Mouse (Mus musculus): ENCODE measurements around the gene Cnksr1.

GRCm38 (mm10) chr4:134243516-134244250 is 5.5 kb upstream of the Cnksr1 start, which contains the start of gene E130218I03Rik:
- TF ChIP-seq CTCF (IDR thresholded peaks at IDR 0.05; ENCODE audit: insufficient read depth, low read length) (no peak), POLR2A (IDR thresholded peaks at IDR 0.05; ENCODE audit: borderline replicate concordance, extremely low read depth, low read depth, low read length) (no peak)
